Comparison of ENCODE assay signal across 8 mouse cellular contexts in genomic region chr11:115933108-115933746, GRCm38 (mm10). TPM values are rescaled to one million over a fixed set of nuclear protein-coding genes. Genes with fewer than 3 reads are reported as not detected.
DNase-seq lines count a peak whose midpoint lies in the region; ATAC-seq lines count a peak whose summit lies in the region.

Gene Sap30bp, plus strand, starts transcription at chr11:115933282.
Gene Recql5, minus strand, starts transcription at chr11:115933477.

- peaks cover 2% of the 10 kb centered on the region; the same call in 1 of the 2 replicates for H3K4me1 ChIP-seq in hindbrain, embryonic 11.5 days (replicated peaks; ENCODE audit: control insufficient read depth, insufficient read depth, low read length)

- H3K4me3 ChIP-seq in hindbrain, embryonic 11.5 days (ENCODE audit: low read depth, low read length) = peak within 1 kb of the TSS; percentile 99

- peak within 1 kb of the TSS; percentile 74 for H3K4me2 ChIP-seq in hindbrain, embryonic 11.5 days (replicated peaks; ENCODE audit: low read depth, low read length)

- H3K9me3 ChIP-seq in hindbrain, embryonic 11.5 days (ENCODE audit: control insufficient read depth, low read length) = no peaks in the 10 kb centered on the region

- H3K9ac ChIP-seq in hindbrain, embryonic 11.5 days (ENCODE audit: low read depth, low read length) = peak within 1 kb of the TSS; percentile 86

- peak; percentile 97 for DNase-seq in Muller cell, postnatal 12 days (ENCODE audit: inconsistent ontology term)
- peak; percentile 97 for DNase-seq in cerebellum, adult 9-11 months
- DNase-seq in frontal cortex, adult 2 months (ENCODE audit: extremely low spot score in 1 of 2, low spot score in 1 of 2) = peak; percentile 97 to 99
- DNase-seq in hindbrain, embryonic 11.5 days (ENCODE audit: low spot score) = peak; percentile 99
- peak; percentile 97 to 98 for DNase-seq in layer of hippocampus, postnatal 10 days (ENCODE audit: low spot score in 2 of 2)
- DNase-seq in lung, postnatal 10 days = peak; percentile 99
- DNase-seq in ovary, postnatal 36 days (ENCODE audit: low spot score) = peak; percentile 93
- peak; percentile 97 for DNase-seq in thymus, postnatal 25 days

- H3K27ac ChIP-seq in hindbrain, embryonic 11.5 days (ENCODE audit: low read depth, low read length) = no peak within 1 kb of the TSS

- peak; percentile 97 for ATAC-seq in hindbrain, embryonic 11.5 days (ENCODE audit: low FRiP score)

- no peaks in the 10 kb centered on the region for H3K36me3 ChIP-seq in hindbrain, embryonic 11.5 days (ENCODE audit: control insufficient read depth, insufficient read depth, low read length)

- WGBS in hindbrain, embryonic 11.5 days = under 1% methylated on average over 28 of the region's 28 CpGs

- H3K27me3 ChIP-seq in hindbrain, embryonic 11.5 days (ENCODE audit: control insufficient read depth, insufficient read depth, low read length) = no peaks in the 10 kb centered on the region

RNA-seq across cellular contexts. Expression of gene Sap30bp, which starts in this region (rescaled TPM):
- 71.9 and 89.0 TPM in 2 replicates for polyA plus RNA-seq in frontal cortex, adult 2 months (2012; rRNA removed)
- polyA plus RNA-seq in hindbrain, embryonic 11.5 days (2014; fragmentation: Nextera tagmentation; extraction: Ambion mirVana) = 55.8 and 57.1 TPM in 2 replicates
- total RNA-seq in layer of hippocampus, postnatal 10 days (2021) = 10 to 100 TPM; 52.6 to 53.4 TPM

RNA-seq across cellular contexts. Expression of gene Recql5, which starts in this region (rescaled TPM):
- 28.4 and 31.7 TPM in 2 replicates for polyA plus RNA-seq in frontal cortex, adult 2 months (2012; rRNA removed)
- polyA plus RNA-seq in hindbrain, embryonic 11.5 days (2014; fragmentation: Nextera tagmentation; extraction: Ambion mirVana) = 16.0 and 19.9 TPM in 2 replicates
- total RNA-seq in layer of hippocampus, postnatal 10 days (2021) = 10 to 100 TPM; 21.6 to 25.5 TPM
